Mouse (Mus musculus): Measurements from ENCODE around the gene Tmem158.

Gene Tmem158

GRCm38 (mm10) chr9:123247992-123248391 is 12.6 kb downstream of the Tmem158 start:
- DNase-seq (ENCODE audit: extremely low read depth, low read depth), result no peak

- DNase-seq (ENCODE audit: extremely low read depth, low read depth), result no peak
Observed at GRCm38 (mm10) chr9:123245146-123245545, 15.4 kb downstream of the Tmem158 start.

- no peak for DNase-seq (ENCODE audit: extremely low read depth, low read depth)
Observed at GRCm38 (mm10) chr9:123243988-123244387, 16.6 kb downstream of the Tmem158 start.

- DNase-seq (ENCODE audit: extremely low read depth, low read depth), result no peak
Observed at GRCm38 (mm10) chr9:123241191-123241590, 19.4 kb downstream of the Tmem158 start.

- DNase-seq (ENCODE audit: extremely low read depth, low read depth), result no peak
Observed at GRCm38 (mm10) chr9:123240751-123241150, 19.8 kb downstream of the Tmem158 start.

GRCm38 (mm10) chr9:123240271-123240670 is 20.3 kb downstream of the Tmem158 start:
- DNase-seq (ENCODE audit: extremely low read depth, low read depth), result no peak

GRCm38 (mm10) chr9:123239651-123240050 is 20.9 kb downstream of the Tmem158 start:
- no peak for DNase-seq (ENCODE audit: extremely low read depth, low read depth)

- DNase-seq (ENCODE audit: extremely low read depth, low read depth), result no peak
Observed at GRCm38 (mm10) chr9:123238256-123239045, 22.1 kb downstream of the Tmem158 start.

- no peak for DNase-seq (ENCODE audit: extremely low read depth, low read depth)
Observed at GRCm38 (mm10) chr9:123237739-123238138, 22.8 kb downstream of the Tmem158 start.

- no peak for DNase-seq (ENCODE audit: extremely low read depth, low read depth)
Observed at GRCm38 (mm10) chr9:123235621-123236020, 24.9 kb downstream of the Tmem158 start.

- no peak for DNase-seq (ENCODE audit: extremely low read depth, low read depth)
Observed at GRCm38 (mm10) chr9:123229826-123230225, 30.7 kb downstream of the Tmem158 start.

- no peak for DNase-seq (ENCODE audit: extremely low read depth, low read depth)
Observed at GRCm38 (mm10) chr9:123228671-123229070, 31.9 kb downstream of the Tmem158 start.

- peak; percentile 47 for DNase-seq (ENCODE audit: extremely low read depth, low read depth)
Observed at GRCm38 (mm10) chr9:123227106-123227750, 33.3 kb downstream of the Tmem158 start.

- DNase-seq (ENCODE audit: extremely low read depth, low read depth), result peak; percentile 68
Observed at GRCm38 (mm10) chr9:123224863-123225431, 35.6 kb downstream of the Tmem158 start.

- no peak for DNase-seq (ENCODE audit: extremely low read depth, low read depth)
Observed at GRCm38 (mm10) chr9:123219826-123220225, 40.7 kb downstream of the Tmem158 start.

- DNase-seq (ENCODE audit: extremely low read depth, low read depth), result no peak
Observed at GRCm38 (mm10) chr9:123215621-123216440, 44.7 kb downstream of the Tmem158 start, which contains the start of gene Cdcp1. Gene Cdcp1, minus strand, starts transcription at chr9:123216038.

- no peak for DNase-seq (ENCODE audit: extremely low read depth, low read depth)
Observed at GRCm38 (mm10) chr9:123213371-123213770, 47.2 kb downstream of the Tmem158 start.
